Mouse (Mus musculus): ENCODE measurements around the gene Mucl3. TPM values are rescaled to one million over a fixed set of nuclear protein-coding genes. Genes with fewer than 3 reads are reported as not detected.

The Mucl3 gene
- polyA plus RNA-seq, 1 experiment from 2014 or later, result not detected

GRCm38 (mm10) chr17:35617127-35617526 lies 26.4 kb downstream of the Mucl3 start:
- Histone ChIP-seq H3K4me2 (ENCODE audit: low read depth, low read length) (no peak overlapping the region), H3K9me3 (ENCODE audit: low read length) (no peaks in the 10 kb centered on the region), H3K27ac (ENCODE audit: low read depth) (no peak overlapping the region), H3K27me3 (ENCODE audit: insufficient read depth, low read length) (no peaks in the 10 kb centered on the region), H3K9ac (replicated peaks) (no peak overlapping the region), H3K4me1 (ENCODE audit: insufficient read depth) (no peaks in the 10 kb centered on the region), H3K36me3 (replicated peaks; ENCODE audit: insufficient read depth, low read length) (no peaks in the 10 kb centered on the region), H3K4me3 (ENCODE audit: low read depth, low read length) (no peak overlapping the region)
- WGBS (ENCODE audit: insufficient replicate concordance), result 57% methylated on average over 4 of the region's 4 CpGs
- 0 out of 2 replicates have a peak, but pooled peaks have one; percentile 19 for ATAC-seq
- TF ChIP-seq CTCF (IDR thresholded peaks at IDR 0.05; ENCODE audit: low read depth) (no peak), EP300 (IDR thresholded peaks at IDR 0.05; ENCODE audit: low read depth) (no peak)
- no peak for DNase-seq

GRCm38 (mm10) chr17:35601736-35602354 lies 41.6 kb downstream of the Mucl3 start:
- ATAC-seq (no peak), DNase-seq (no peak)
- Histone ChIP-seq H3K27me3 (ENCODE audit: insufficient read depth, low read length) (no peaks in the 10 kb centered on the region), H3K36me3 (replicated peaks; ENCODE audit: insufficient read depth, low read length) (no peaks in the 10 kb centered on the region), H3K4me1 (ENCODE audit: insufficient read depth) (no peaks in the 10 kb centered on the region), H3K9ac (replicated peaks) (no peak overlapping the region), H3K4me3 (ENCODE audit: low read depth, low read length) (no peak overlapping the region), H3K4me2 (ENCODE audit: low read depth, low read length) (no peak overlapping the region), H3K9me3 (ENCODE audit: low read length) (no peaks in the 10 kb centered on the region), H3K27ac (ENCODE audit: low read depth) (no peak overlapping the region)
- 47% methylated on average over 8 of the region's 8 CpGs for WGBS (ENCODE audit: insufficient replicate concordance)
- TF ChIP-seq EP300 (IDR thresholded peaks at IDR 0.05; ENCODE audit: low read depth), result no peak
- TF ChIP-seq CTCF (IDR thresholded peaks at IDR 0.05; ENCODE audit: low read depth), result no peak

DNA sequence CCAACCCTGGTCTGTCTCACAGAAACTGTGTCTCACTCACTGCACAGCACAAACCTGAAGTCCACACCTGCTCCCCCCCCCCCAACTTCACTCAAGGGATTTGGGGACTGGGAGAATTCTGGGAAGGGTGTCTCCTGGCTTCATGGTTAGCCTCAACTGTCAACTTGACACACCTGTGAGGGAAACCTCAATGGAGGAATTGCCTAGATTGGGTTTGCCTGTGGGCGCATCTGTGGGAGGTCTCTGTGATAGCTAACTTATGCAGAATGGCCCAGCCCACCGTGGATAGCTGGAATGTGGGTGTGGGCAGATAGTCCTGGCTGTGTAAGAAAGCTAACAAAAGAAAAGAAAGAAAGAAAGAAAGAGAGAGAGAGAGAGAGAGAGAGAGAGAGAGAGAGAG lies 42.2 kb downstream of the Mucl3 start, which contains the start of gene Sfta2:
Gene Sfta2, plus strand, starts transcription at position 301 of the 400 bp plus-strand sequence.
- no peak for DNase-seq
- H3K9me3 ChIP-seq (ENCODE audit: low read length), result no peaks in the 10 kb centered on the region
- no peaks in the 10 kb centered on the region for H3K36me3 ChIP-seq (replicated peaks; ENCODE audit: insufficient read depth, low read length)
- H3K4me1 ChIP-seq (ENCODE audit: insufficient read depth), result no peaks in the 10 kb centered on the region
- H3K4me2 ChIP-seq (ENCODE audit: low read depth, low read length), result no peak within 1 kb of the TSS
- no peak for ATAC-seq
- H3K27me3 ChIP-seq (ENCODE audit: insufficient read depth, low read length), result no peaks in the 10 kb centered on the region
- 49% methylated on average over 2 of the region's 2 CpGs for WGBS (ENCODE audit: insufficient replicate concordance)
- H3K27ac ChIP-seq (ENCODE audit: low read depth), result no peak within 1 kb of the TSS
- no peak within 1 kb of the TSS for H3K9ac ChIP-seq (replicated peaks)
- H3K4me3 ChIP-seq (ENCODE audit: low read depth, low read length), result no peak within 1 kb of the TSS
- TF ChIP-seq EP300 (IDR thresholded peaks at IDR 0.05; ENCODE audit: low read depth), result no peak

GRCm38 (mm10) chr17:35597399-35597798 lies 46.1 kb downstream of the Mucl3 start:
- no peaks in the 10 kb centered on the region for H3K27me3 ChIP-seq (ENCODE audit: insufficient read depth, low read length)
- H3K36me3 ChIP-seq (replicated peaks; ENCODE audit: insufficient read depth, low read length), result no peaks in the 10 kb centered on the region
- no peaks in the 10 kb centered on the region for H3K9me3 ChIP-seq (ENCODE audit: low read length)
- H3K4me1 ChIP-seq (ENCODE audit: insufficient read depth), result no peaks in the 10 kb centered on the region
- no peak overlapping the region for H3K4me3 ChIP-seq (ENCODE audit: low read depth, low read length)
- DNase-seq (no peak), ATAC-seq (no peak)
- no peak overlapping the region for H3K4me2 ChIP-seq (ENCODE audit: low read depth, low read length)
- WGBS (ENCODE audit: insufficient replicate concordance), result 76% methylated on average over 3 of the region's 3 CpGs
- no peak overlapping the region for H3K27ac ChIP-seq (ENCODE audit: low read depth)
- no peak overlapping the region for H3K9ac ChIP-seq (replicated peaks)
- TF ChIP-seq CTCF (IDR thresholded peaks at IDR 0.05; ENCODE audit: low read depth) (no peak), EP300 (IDR thresholded peaks at IDR 0.05; ENCODE audit: low read depth) (no peak)

DNA sequence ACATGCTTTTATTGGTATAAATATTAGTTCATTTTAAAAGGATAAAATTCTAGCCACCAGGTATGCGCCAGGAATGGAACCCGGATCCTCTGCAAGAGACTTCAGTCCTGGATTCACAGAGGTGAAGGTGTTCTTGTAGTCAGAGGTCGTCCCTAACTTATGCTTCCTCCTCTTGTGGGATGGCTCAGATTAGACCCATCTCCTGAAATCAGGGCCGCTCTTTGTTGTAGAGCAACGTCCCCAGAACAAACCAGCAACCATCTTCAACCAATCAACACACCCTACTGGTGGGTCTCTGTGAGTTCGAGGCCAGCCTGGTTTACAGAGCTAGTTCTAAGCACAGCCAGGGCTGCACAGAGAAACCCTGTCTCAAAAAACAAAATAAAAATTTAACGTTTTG lies 49.0 kb downstream of the Mucl3 start:
- DNase-seq, result no peak
- H3K27me3 ChIP-seq (ENCODE audit: insufficient read depth, low read length), result no peaks in the 10 kb centered on the region
- 79% methylated on average over 7 of the region's 7 CpGs for WGBS (ENCODE audit: insufficient replicate concordance)
- H3K4me1 ChIP-seq (ENCODE audit: insufficient read depth), result no peaks in the 10 kb centered on the region
- no peaks in the 10 kb centered on the region for H3K36me3 ChIP-seq (replicated peaks; ENCODE audit: insufficient read depth, low read length)
- H3K9me3 ChIP-seq (ENCODE audit: low read length), result no peaks in the 10 kb centered on the region
- H3K27ac ChIP-seq (ENCODE audit: low read depth), result no peak overlapping the region
- no peak overlapping the region for H3K9ac ChIP-seq (replicated peaks)
- no peak overlapping the region for H3K4me3 ChIP-seq (ENCODE audit: low read depth, low read length)
- TF ChIP-seq CTCF (IDR thresholded peaks at IDR 0.05; ENCODE audit: low read depth) (no peak), EP300 (IDR thresholded peaks at IDR 0.05; ENCODE audit: low read depth) (no peak)
- H3K4me2 ChIP-seq (ENCODE audit: low read depth, low read length), result no peak overlapping the region
- no peak for ATAC-seq

GRCm38 (mm10) chr17:35593786-35594185 lies 49.7 kb downstream of the Mucl3 start:
- 34% methylated on average over 4 of the region's 4 CpGs for WGBS (ENCODE audit: insufficient replicate concordance)
- Histone ChIP-seq H3K4me1 (ENCODE audit: insufficient read depth) (no peaks in the 10 kb centered on the region), H3K4me3 (ENCODE audit: low read depth, low read length) (no peak overlapping the region), H3K9me3 (ENCODE audit: low read length) (no peaks in the 10 kb centered on the region), H3K4me2 (ENCODE audit: low read depth, low read length) (no peak overlapping the region), H3K27me3 (ENCODE audit: insufficient read depth, low read length) (no peaks in the 10 kb centered on the region), H3K27ac (ENCODE audit: low read depth) (no peak overlapping the region), H3K9ac (replicated peaks) (no peak overlapping the region), H3K36me3 (replicated peaks; ENCODE audit: insufficient read depth, low read length) (no peaks in the 10 kb centered on the region)
- TF ChIP-seq EP300 (IDR thresholded peaks at IDR 0.05; ENCODE audit: low read depth), result no peak
- no peak for TF ChIP-seq CTCF (IDR thresholded peaks at IDR 0.05; ENCODE audit: low read depth)
- DNase-seq (no peak), ATAC-seq (no peak)

All from liver, postnatal 0 days (tissue).